ENCODE assay signal across 8 mouse cellular contexts in genomic region chr1:69685049-69685889, GRCm38 (mm10). TPM values are rescaled to one million over a fixed set of nuclear protein-coding genes. Genes with fewer than 3 reads are reported as not detected.
DNase-seq lines count a peak whose midpoint lies in the region; ATAC-seq lines count a peak whose summit lies in the region.

No protein-coding gene starts in this region.

- peak overlapping the region; percentile 74 for H3K27ac ChIP-seq in kidney, embryonic 15.5 days
- H3K27ac ChIP-seq in intestine, embryonic 14.5 days (ENCODE audit: low read depth): peak overlapping the region; percentile 47; the same call in 1 of the 2 replicates
- H3K27ac ChIP-seq in neural tube, embryonic 12.5 days: no peak overlapping the region

- H3K27me3 ChIP-seq in kidney, embryonic 15.5 days: no peaks in the 10 kb centered on the region
- H3K27me3 ChIP-seq in intestine, embryonic 14.5 days (replicated peaks; ENCODE audit: control insufficient read depth, insufficient read depth, low read length): no peaks in the 10 kb centered on the region
- no peaks in the 10 kb centered on the region for H3K27me3 ChIP-seq in neural tube, embryonic 12.5 days (replicated peaks)

- peak overlapping the region; percentile 75 for H3K4me2 ChIP-seq in kidney, embryonic 15.5 days
- H3K4me2 ChIP-seq in intestine, embryonic 14.5 days (ENCODE audit: low read length): peak overlapping the region; percentile 57
- H3K4me2 ChIP-seq in neural tube, embryonic 12.5 days (replicated peaks): peak overlapping the region; percentile 73

- H3K9me3 ChIP-seq in kidney, embryonic 15.5 days (replicated peaks): no peaks in the 10 kb centered on the region
- H3K9me3 ChIP-seq in intestine, embryonic 14.5 days (ENCODE audit: control insufficient read depth, low read length): no peaks in the 10 kb centered on the region
- no peaks in the 10 kb centered on the region for H3K9me3 ChIP-seq in neural tube, embryonic 12.5 days

- peaks cover 7% of the 10 kb centered on the region for H3K4me1 ChIP-seq in kidney, embryonic 15.5 days
- 0 out of 2 replicates have a peak, but pooled peaks cover 12% of the 10 kb centered on the region for H3K4me1 ChIP-seq in intestine, embryonic 14.5 days (replicated peaks; ENCODE audit: control insufficient read depth, insufficient read depth, low read length)
- 0 out of 2 replicates have a peak, but pooled peaks cover 3% of the 10 kb centered on the region for H3K4me1 ChIP-seq in neural tube, embryonic 12.5 days

- H3K36me3 ChIP-seq in kidney, embryonic 15.5 days: no peaks in the 10 kb centered on the region
- no peaks in the 10 kb centered on the region for H3K36me3 ChIP-seq in intestine, embryonic 14.5 days (ENCODE audit: control insufficient read depth, insufficient read depth, low read length)
- no peaks in the 10 kb centered on the region for H3K36me3 ChIP-seq in neural tube, embryonic 12.5 days

- 0 out of 2 replicates have a peak overlapping the region, but pooled peaks have one; percentile 26 for H3K9ac ChIP-seq in kidney, embryonic 15.5 days
- peak overlapping the region; percentile 48 for H3K9ac ChIP-seq in intestine, embryonic 14.5 days (ENCODE audit: low read length)
- peak overlapping the region; percentile 17; the same call in 1 of the 2 replicates for H3K9ac ChIP-seq in neural tube, embryonic 12.5 days

- WGBS in kidney, embryonic 15.5 days: 1% methylated on average over 11 of the region's 11 CpGs
- 1% methylated on average over 11 of the region's 11 CpGs for WGBS in intestine, embryonic 14.5 days
- WGBS in neural tube, embryonic 12.5 days: 2% methylated on average over 11 of the region's 11 CpGs

- no peak for DNase-seq in kidney, postnatal 25 days
- DNase-seq in embryo, embryonic 11 days: peak; percentile 10
- DNase-seq in intestine, embryonic 14.5 days (ENCODE audit: low spot score): peak; percentile 61
- DNase-seq in frontal cortex, postnatal 10 days (ENCODE audit: low spot score in 2 of 2): no peak
- DNase-seq in right cerebral cortex, postnatal 36 days (ENCODE audit: low spot score in 2 of 2): no peak
- no peak for DNase-seq in cerebellum, adult 8-10 months

- H3K4me3 ChIP-seq in kidney, embryonic 15.5 days (replicated peaks): peak overlapping the region; percentile 84
- peak overlapping the region; percentile 77 for H3K4me3 ChIP-seq in intestine, embryonic 14.5 days (ENCODE audit: low read depth, low read length)
- peak overlapping the region; percentile 66 for H3K4me3 ChIP-seq in neural tube, embryonic 12.5 days

- ATAC-seq in kidney, embryonic 15.5 days (replicated peaks; ENCODE audit: low FRiP score): no peak
- no peak for ATAC-seq in intestine, embryonic 14.5 days (replicated peaks; ENCODE audit: low FRiP score, low TSS enrichment, low read depth)
- ATAC-seq in neural tube, embryonic 12.5 days (ENCODE audit: low FRiP score, low read depth): no peak

RNA-seq across cellular contexts. Expression of gene Ikzf2, which starts 1.8 kb away (rescaled TPM):
- polyA plus RNA-seq in kidney, embryonic 15.5 days (2015; fragmentation: Nextera tagmentation; extraction: Ambion mirVana): 3.7 and 4.1 TPM in 2 replicates
- 4.3 TPM in 2 replicates for polyA plus RNA-seq in intestine, embryonic 14.5 days (2014; fragmentation: Nextera tagmentation; extraction: Ambion mirVana)
- 3.8 and 3.9 TPM in 2 replicates for polyA plus RNA-seq in neural tube, embryonic 12.5 days (2016; fragmentation: Nextera tagmentation; extraction: Ambion mirVana)

Comparison
In these comparisons a context has a peak if more than half of its experiments do, and no peak if none do; other contexts are left out.
1. DNase-seq: peak in embryo, embryonic 11 days (single experiment) and intestine, embryonic 14.5 days (single experiment); none in kidney, postnatal 25 days (0 of 2), frontal cortex, postnatal 10 days (0 of 2), right cerebral cortex, postnatal 36 days (0 of 2) and cerebellum, adult 8-10 months (single experiment).
2. Peak in every context shown above with its lines, with median percentiles within 50 percentile points of each other: H3K4me2 ChIP-seq, H3K4me3 ChIP-seq and H3K9ac ChIP-seq.